Mouse (Mus musculus) natural killer cell, adult 2 months (primary cell): ENCODE data around the gene Pan3.
"Not testable (repeated sequence)": the region's sequence is repeated elsewhere in the genome, so short reads cannot be mapped to it uniquely, and the experiment has no call there.

Source experiments
- DNase-seq, 2 experiments: peaks; one replicate each; pipeline ENCODE4 v3.0.0; 2022; ENCODE audit warnings: low spot score in 2 of 2

Pan3 gene

DNA sequence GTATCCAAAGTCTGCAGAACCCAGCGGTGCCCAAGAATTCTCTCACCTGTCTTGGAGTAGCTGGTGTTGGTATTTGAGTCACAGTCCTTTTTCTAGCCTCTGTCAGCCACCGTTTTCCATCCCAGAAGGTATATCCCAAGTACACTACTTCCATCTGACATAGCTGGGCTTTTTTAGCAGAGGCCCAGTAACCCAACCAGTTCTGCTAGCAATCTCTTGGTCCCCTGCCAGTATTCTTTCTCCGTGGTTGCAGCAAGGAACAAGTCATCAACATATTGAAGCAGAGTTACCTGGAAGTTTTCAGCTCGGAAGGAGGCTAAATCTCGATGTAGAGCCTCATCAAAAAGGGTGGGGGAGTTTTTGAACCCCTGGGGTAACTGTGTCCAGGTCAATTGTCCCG, 127.7 kb downstream of the Pan3 start:
- not testable (repeated sequence) for DNase-seq

DNA sequence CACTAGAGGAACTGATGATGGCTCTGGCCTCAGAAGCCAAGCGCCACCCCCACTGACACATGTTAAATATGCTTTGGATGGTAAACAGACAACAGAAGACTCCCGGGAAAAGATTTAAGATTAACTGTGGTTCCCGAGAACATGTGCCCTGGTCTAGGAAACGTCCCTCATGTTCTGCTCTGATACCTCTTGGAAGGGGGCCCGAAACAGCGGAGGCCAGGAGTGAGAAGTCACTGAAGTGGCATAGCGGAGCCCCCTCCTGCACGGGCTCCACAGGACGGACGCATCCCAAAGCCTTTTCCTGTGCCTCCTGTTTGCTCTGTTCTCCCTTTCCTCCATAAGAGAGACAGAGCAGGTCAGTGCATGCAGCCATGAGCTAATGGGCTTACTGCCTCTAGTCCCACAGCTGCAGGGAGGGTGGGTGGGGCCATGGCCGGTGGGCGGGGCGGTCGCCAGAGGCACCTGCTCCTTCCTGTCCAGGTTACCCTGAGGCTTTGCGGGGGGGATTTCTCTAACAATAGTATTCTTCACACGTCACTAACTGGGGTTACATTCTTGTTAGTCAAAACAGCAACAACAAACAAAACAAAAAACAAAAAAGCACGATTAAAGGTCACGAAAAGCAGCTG, 133.7 kb downstream of the Pan3 start:
- DNase-seq = no peak

DNA sequence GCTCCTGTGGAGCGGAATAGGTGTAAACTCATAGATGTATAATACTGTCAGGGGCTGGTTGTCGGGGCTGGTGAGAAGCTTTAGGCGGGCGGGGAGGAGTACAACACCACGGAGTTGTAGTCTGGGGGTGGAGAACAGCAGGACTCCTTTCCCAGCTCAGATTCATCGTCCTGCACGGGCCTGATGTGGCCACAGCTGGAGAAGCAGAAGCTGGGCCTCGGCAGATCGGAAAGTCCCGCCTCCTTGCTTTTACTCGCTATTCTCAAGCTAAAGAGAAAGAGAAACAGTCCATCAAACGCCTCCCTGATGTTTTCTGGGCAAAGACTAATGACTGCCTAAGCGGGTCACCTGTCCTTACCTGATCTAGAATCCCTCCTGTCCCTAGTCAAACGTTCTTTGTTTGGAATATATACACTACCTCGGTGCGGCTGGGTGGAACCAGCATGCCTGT, 134.2 kb downstream of the Pan3 start:
- DNase-seq = peak; percentile 22 to 29

DNA sequence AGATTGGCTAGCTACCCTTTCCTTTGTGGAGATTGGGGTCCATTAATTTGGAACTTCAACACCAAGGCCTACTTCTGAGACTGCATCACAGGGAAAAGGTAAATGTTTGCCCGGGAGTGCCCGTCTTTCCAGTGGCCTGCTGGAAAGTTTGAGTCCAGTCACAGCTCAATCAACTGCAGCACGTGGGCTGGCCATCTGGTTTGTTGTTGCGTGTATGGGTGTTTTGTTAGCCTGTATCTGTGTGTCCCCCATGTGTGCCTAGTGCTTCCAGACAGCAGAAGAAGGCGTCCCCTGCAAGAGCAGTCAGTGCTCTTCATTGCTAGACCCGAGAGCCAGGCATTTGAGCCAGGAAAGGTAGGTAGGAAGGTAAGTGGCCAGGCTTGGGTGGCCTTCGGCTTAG, 135.5 kb downstream of the Pan3 start:
- no peak for DNase-seq

- no peak for DNase-seq
These were observed 136.4 kb downstream of the Pan3 start for GRCm38 (mm10) chr5:147566335-147566734.

DNA sequence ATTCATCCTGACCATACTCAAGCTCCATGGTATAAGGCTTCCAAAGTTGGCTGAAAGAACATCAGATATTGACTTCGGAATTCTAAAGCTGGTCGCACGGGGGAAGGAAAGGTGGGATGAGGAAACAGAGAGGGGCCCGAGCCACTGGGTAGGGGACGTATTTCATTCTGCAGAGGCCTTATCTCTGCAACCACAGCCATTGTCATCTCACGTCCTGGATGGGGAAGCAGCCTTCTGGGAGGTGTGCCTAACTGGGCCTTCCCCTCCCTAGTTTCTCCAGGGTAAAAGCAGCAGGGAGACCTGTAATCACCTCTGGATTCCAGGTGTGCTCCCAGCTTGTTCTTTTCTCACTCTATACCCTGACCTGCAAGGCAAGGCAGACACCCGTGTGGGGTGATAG, 142.7 kb downstream of the Pan3 start:
- DNase-seq = no peak

GRCm38 (mm10) chr5:147573555-147573954, 143.6 kb downstream of the Pan3 start:
- no peak for DNase-seq

- no peak for DNase-seq
These were observed 144.6 kb downstream of the Pan3 start for GRCm38 (mm10) chr5:147574517-147574916.

- DNase-seq = no peak
These were observed 147.0 kb downstream of the Pan3 start for GRCm38 (mm10) chr5:147577003-147577402.

- DNase-seq = no peak
These were observed 149.2 kb downstream of the Pan3 start for GRCm38 (mm10) chr5:147579148-147579547.

- no peak for DNase-seq
These were observed 149.7 kb downstream of the Pan3 start for GRCm38 (mm10) chr5:147579691-147580090.

- DNase-seq = no peak
These were observed 150.2 kb downstream of the Pan3 start for GRCm38 (mm10) chr5:147580181-147580580.

DNA sequence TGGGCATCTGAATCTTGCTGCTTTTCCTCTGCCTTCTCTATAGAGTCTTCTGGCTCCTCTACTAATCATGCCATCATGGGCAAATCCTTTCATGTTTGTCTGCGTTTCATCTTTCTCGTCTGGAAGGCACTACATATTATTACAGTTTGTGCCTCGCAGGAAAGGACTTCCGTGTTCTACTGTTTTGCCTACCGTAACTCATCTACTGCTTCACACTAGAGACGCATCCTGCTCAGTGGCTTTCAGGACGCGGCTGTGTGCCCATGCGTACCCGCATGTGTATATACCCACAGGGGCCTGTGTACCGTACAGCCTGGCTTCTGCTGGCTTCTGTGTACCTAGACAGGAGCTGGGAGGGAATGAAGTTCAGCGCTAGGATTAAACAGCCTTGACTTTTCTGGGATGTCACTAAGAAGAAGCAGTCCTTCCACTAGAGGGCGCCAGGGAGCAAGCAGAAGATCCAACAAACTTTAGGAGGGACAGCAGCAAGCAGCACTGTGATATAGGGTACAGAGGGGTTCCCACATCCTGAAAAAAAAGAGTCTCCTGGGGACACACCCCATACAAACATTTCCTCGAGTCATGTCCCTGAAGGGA, 153.8 kb downstream of the Pan3 start:
- peak; percentile 27 to 60 for DNase-seq

GRCm38 (mm10) chr5:147584648-147585047, 154.7 kb downstream of the Pan3 start:
- DNase-seq = no peak

- DNase-seq = no peak
These were observed 155.1 kb downstream of the Pan3 start for GRCm38 (mm10) chr5:147585070-147585469.

DNA sequence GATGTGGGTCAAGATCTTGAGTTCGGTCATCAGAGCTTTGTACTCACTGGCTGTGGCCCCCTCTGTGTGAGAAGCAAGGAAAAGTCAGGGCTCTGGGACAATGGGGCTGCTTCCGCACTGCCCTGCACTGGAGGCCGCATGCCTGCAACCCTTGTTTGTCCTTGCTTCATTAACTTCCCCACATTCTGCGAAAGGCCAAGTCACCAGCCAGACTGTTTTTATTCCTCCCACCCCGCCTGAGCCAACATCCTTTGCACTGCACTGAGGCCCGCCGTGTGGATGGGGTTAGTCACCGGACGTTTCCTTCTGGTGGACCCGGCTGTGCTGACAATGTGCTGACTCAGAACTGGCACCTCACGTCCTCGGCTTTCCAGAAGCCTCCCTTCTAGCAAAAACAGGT, 159.9 kb downstream of the Pan3 start:
- no peak for DNase-seq

DNA sequence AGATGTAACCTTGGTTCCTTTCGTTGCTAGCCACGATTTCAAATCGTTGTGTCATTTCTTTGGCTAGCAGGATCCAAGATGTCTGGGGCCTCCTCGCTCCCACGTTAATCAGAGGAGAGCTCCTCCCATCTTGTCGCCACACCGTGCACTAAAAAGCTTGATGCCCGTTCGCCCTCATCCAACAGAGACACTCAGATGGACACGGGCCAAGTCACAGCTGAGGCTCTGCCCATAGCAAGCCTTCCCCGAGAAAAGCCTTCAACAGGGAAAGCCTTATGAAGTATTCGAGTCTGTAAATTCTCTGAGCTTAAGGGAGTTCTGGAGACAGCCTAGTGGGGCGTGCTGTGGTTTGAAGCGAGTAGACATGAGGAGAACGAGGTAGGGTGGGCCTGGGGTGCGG, 167.9 kb downstream of the Pan3 start:
- no peak for DNase-seq
